Mouse (Mus musculus) lung, adult 2 months (tissue): ENCODE measurements around the gene Slc4a1.

Experiments
- CTCF ChIP-seq: fragments of 200-500 bp; IDR thresholded peaks from 2 replicates; pipeline ENCODE4 v1.5.1; 2011; ENCODE audit warnings: mild to moderate bottlenecking, low read length, control low read depth; ENCODE audit not compliant: insufficient read depth
- POLR2A ChIP-seq: fragments of 200-500 bp; IDR thresholded peaks from 2 replicates; pipeline ENCODE4 v1.6.1; 2011; ENCODE audit warnings: low read depth, mild to moderate bottlenecking, control low read depth, low read length, borderline replicate concordance; ENCODE audit errors: extremely low read depth

GRCm38 (mm10) chr11:102344458-102344857 is 21.5 kb downstream of the Slc4a1 start:
- TF ChIP-seq CTCF (no peak), POLR2A (no peak)
